Mouse (Mus musculus): Measurements from ENCODE around the gene Bdkrb2.

- TF ChIP-seq CTCF (IDR thresholded peaks at IDR 0.05; ENCODE audit: low read depth, low read length), result no peak
- TF ChIP-seq POLR2A (IDR thresholded peaks at IDR 0.05; ENCODE audit: extremely low read depth, insufficient read depth, low read length), result no peak
These were observed 36.8 kb upstream of the Bdkrb2 start for GRCm38 (mm10) chr12:105526186-105526585.

Data from liver, adult 2 months (tissue).